Mouse (Mus musculus) midbrain, embryonic 15.5 days (tissue): ENCODE results near the gene Zfp691. TPM values are rescaled to one million over a fixed set of nuclear protein-coding genes. Genes with fewer than 3 reads are reported as not detected.

Source experiments
- ATAC-seq: fragments of 200-750 bp; cut with Nextera tagmentation; replicated peaks from 2 replicates; pipeline ENCODE4 v1.8.0; 2017; ENCODE audit warnings: moderate TSS enrichment
- H3K27ac ChIP-seq: fragments of 300-500 bp; sonication (generic); 2 replicates; pipeline ENCODE4 v1.5.1; 2015; ENCODE audit warnings: mild to moderate bottlenecking, inconsistent platforms
- H3K27me3 ChIP-seq: fragments of 300-500 bp; sonication (generic); replicated peaks from 2 replicates; pipeline ENCODE4 v1.6.1; 2015; ENCODE audit warnings: inconsistent platforms
- H3K36me3 ChIP-seq: fragments of 300-500 bp; sonication (generic); replicated peaks from 2 replicates; pipeline ENCODE4 v1.6.1; 2015; ENCODE audit warnings: inconsistent platforms
- H3K4me1 ChIP-seq: fragments of 300-500 bp; sonication (generic); 2 replicates; pipeline ENCODE4 v1.6.1; 2015; ENCODE audit warnings: inconsistent platforms
- H3K4me2 ChIP-seq: fragments of 300-500 bp; sonication (generic); 2 replicates; pipeline ENCODE4 v1.6.1; 2015; ENCODE audit warnings: inconsistent platforms, mild to moderate bottlenecking, moderate library complexity
- H3K4me3 ChIP-seq: fragments of 300-500 bp; sonication (generic); 2 replicates; pipeline ENCODE4 v1.5.1; 2015; ENCODE audit warnings: mild to moderate bottlenecking, inconsistent platforms
- H3K9ac ChIP-seq: fragments of 300-500 bp; sonication (generic); 2 replicates; pipeline ENCODE4 v1.6.1; 2015; ENCODE audit warnings: mild to moderate bottlenecking, inconsistent platforms
- H3K9me3 ChIP-seq: fragments of 300-500 bp; sonication (generic); 2 replicates; pipeline ENCODE4 v1.6.1; 2016; ENCODE audit warnings: inconsistent platforms
- WGBS: fragments of 180-500 bp; shearing (Covaris S2); methylation state at CpG from one replicate; pipeline ENCODE4 v1.1.7; 2015; ENCODE audit warnings: mixed read lengths; 5-methylcytosine and 5-hydroxymethylcytosine counted together
- polyA plus RNA-seq: library from polyadenylated mRNA; unstranded; fragments of >200 nt; fragmentation: Nextera tagmentation; extraction: Ambion mirVana; gene quantifications from 2 replicates; pipeline ENCODE4 v1.2.1, GENCODE M21; 2015

The Zfp691 gene
- polyA plus RNA-seq, 1 experiment from 2014 or later, result 7.7 TPM

GRCm38 (mm10) chr4:119189392-119189791 is 15.4 kb upstream of the Zfp691 start:
- Histone ChIP-seq H3K27me3 (no peaks in the 10 kb centered on the region; the same call in 1 of the 2 replicates), H3K4me2 (no peak overlapping the region), H3K27ac (no peak overlapping the region), H3K4me1 (no peaks in the 10 kb centered on the region), H3K9me3 (no peaks in the 10 kb centered on the region), H3K36me3 (no peaks in the 10 kb centered on the region), H3K9ac (no peak overlapping the region), H3K4me3 (no peak overlapping the region)
- ATAC-seq, result no peak
- 33% methylated on average over 6 of the region's 6 CpGs for WGBS

- ATAC-seq, result no peak
- Histone ChIP-seq H3K27ac (no peak overlapping the region), H3K9ac (no peak overlapping the region), H3K27me3 (no peaks in the 10 kb centered on the region; the same call in 1 of the 2 replicates), H3K4me1 (no peaks in the 10 kb centered on the region), H3K4me3 (no peak overlapping the region), H3K9me3 (no peaks in the 10 kb centered on the region), H3K36me3 (no peaks in the 10 kb centered on the region), H3K4me2 (no peak overlapping the region)
- WGBS, result 58% methylated on average over 11 of the region's 11 CpGs
These were observed 14.2 kb upstream of the Zfp691 start for GRCm38 (mm10) chr4:119188060-119188785.

- H3K4me2 ChIP-seq, result no peak overlapping the region
- H3K36me3 ChIP-seq, result no peaks in the 10 kb centered on the region
- no peak for ATAC-seq
- no peak overlapping the region for H3K9ac ChIP-seq
- no peaks in the 10 kb centered on the region; the same call in 1 of the 2 replicates for H3K27me3 ChIP-seq
- H3K4me3 ChIP-seq, result no peak overlapping the region
- H3K4me1 ChIP-seq, result no peaks in the 10 kb centered on the region
- H3K9me3 ChIP-seq, result no peaks in the 10 kb centered on the region
- H3K27ac ChIP-seq, result no peak overlapping the region
- 86% methylated on average over 4 of the region's 4 CpGs for WGBS
These were observed 11.8 kb upstream of the Zfp691 start for GRCm38 (mm10) chr4:119185771-119186170.

- 48% methylated on average over 1 of the region's 1 CpGs for whole genome bisulfite sequencing
- no peaks in the 10 kb centered on the region for H3K4me1 ChIP-seq
- no peaks in the 10 kb centered on the region for H3K9me3 ChIP-seq
- no peaks in the 10 kb centered on the region for H3K36me3 ChIP-seq
- ATAC-seq, result no peak
- no peak overlapping the region for H3K27ac ChIP-seq
- H3K4me3 ChIP-seq, result no peak overlapping the region
- H3K27me3 ChIP-seq, result no peaks in the 10 kb centered on the region; the same call in 1 of the 2 replicates
- H3K9ac ChIP-seq, result no peak overlapping the region
- no peak overlapping the region for H3K4me2 ChIP-seq
These were observed 9.5 kb upstream of the Zfp691 start for GRCm38 (mm10) chr4:119183525-119183924.

- H3K4me3 ChIP-seq, result no peak overlapping the region
- no peak overlapping the region for H3K4me2 ChIP-seq
- 91% methylated on average over 9 of the region's 9 CpGs for WGBS
- H3K9ac ChIP-seq, result no peak overlapping the region
- no peaks in the 10 kb centered on the region for H3K27me3 ChIP-seq
- no peaks in the 10 kb centered on the region for H3K4me1 ChIP-seq
- no peaks in the 10 kb centered on the region for H3K9me3 ChIP-seq
- H3K36me3 ChIP-seq, result no peaks in the 10 kb centered on the region
- no peak for ATAC-seq
- no peak overlapping the region for H3K27ac ChIP-seq
These were observed 7.5 kb upstream of the Zfp691 start for GRCm38 (mm10) chr4:119181456-119181855.

DNA sequence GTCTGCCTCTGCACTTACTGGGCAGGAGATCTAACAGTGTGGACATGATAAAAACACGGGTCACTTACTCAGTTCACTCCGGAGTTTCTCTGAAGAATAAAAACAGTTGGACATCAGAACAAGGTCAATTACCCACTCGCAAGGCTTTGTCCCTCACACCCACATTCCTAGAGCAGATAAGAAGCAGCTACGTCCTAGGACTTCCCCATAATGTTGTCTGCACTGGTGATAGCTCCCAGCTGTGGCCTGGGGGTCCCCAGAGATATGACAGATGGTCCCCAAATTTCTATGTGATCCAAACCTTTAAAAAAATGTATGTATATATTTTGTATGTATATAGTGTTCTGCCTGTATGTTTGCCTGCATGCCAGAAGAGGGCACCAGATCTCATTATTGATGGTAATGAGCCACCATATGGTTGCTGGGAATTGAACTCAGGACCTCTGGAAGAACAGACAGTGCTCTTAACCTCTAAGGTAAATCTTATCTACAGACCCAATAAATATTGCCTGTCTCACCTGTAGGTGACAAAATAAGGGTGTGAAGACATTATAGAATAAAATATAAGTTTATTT is 6.2 kb upstream of the Zfp691 start:
- no peaks in the 10 kb centered on the region for H3K4me1 ChIP-seq
- no peak overlapping the region for H3K27ac ChIP-seq
- H3K9ac ChIP-seq, result no peak overlapping the region
- H3K4me2 ChIP-seq, result no peak overlapping the region
- H3K27me3 ChIP-seq, result no peaks in the 10 kb centered on the region
- H3K9me3 ChIP-seq, result no peaks in the 10 kb centered on the region
- H3K36me3 ChIP-seq, result no peaks in the 10 kb centered on the region
- whole genome bisulfite sequencing, result 63% methylated on average over 4 of the region's 4 CpGs
- no peak overlapping the region for H3K4me3 ChIP-seq
- no peak for ATAC-seq

GRCm38 (mm10) chr4:119178331-119178730 is 4.3 kb upstream of the Zfp691 start:
- H3K4me3 ChIP-seq, result no peak overlapping the region
- H3K27me3 ChIP-seq, result no peaks in the 10 kb centered on the region
- H3K4me2 ChIP-seq, result no peak overlapping the region
- ATAC-seq, result no peak
- H3K27ac ChIP-seq, result no peak overlapping the region
- WGBS, result 86% methylated on average over 18 of the region's 18 CpGs
- H3K36me3 ChIP-seq, result no peaks in the 10 kb centered on the region
- no peak overlapping the region for H3K9ac ChIP-seq
- H3K4me1 ChIP-seq, result peaks cover 4% of the 10 kb centered on the region
- no peaks in the 10 kb centered on the region for H3K9me3 ChIP-seq

DNA sequence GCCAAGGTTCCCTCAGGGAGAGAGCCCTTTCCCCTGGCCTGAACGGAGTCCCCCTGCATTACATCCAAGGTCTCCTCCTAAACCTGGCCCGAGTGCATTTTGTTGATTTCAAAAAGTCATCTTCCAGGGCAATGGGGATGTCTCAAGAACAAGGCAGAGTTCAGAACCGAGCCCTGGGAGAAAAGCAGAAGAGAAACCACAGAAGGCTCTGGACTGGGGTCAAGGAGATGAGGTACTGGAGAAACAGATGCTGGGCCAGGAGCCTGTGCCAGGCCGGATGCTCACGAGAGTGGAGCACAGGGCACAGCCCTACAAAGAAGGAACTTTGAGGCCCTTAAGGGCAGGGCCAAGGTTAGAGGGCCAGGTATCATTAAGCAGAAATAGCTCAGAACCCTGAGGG is 3.7 kb upstream of the Zfp691 start:
- Histone ChIP-seq H3K4me2 (no peak overlapping the region), H3K27me3 (no peaks in the 10 kb centered on the region), H3K9ac (no peak overlapping the region), H3K36me3 (no peaks in the 10 kb centered on the region), H3K4me3 (no peak overlapping the region), H3K9me3 (no peaks in the 10 kb centered on the region), H3K4me1 (peaks cover 10% of the 10 kb centered on the region), H3K27ac (no peak overlapping the region)
- ATAC-seq, result no peak
- WGBS, result 78% methylated on average over 5 of the region's 5 CpGs

GRCm38 (mm10) chr4:119172919-119173650 is 910 bp downstream of the Zfp691 start:
- WGBS, result 37% methylated on average over 18 of the region's 18 CpGs
- Histone ChIP-seq H3K4me3 (peak overlapping the region; percentile 93), H3K4me1 (peaks cover 20% of the 10 kb centered on the region), H3K27me3 (no peaks in the 10 kb centered on the region), H3K36me3 (no peaks in the 10 kb centered on the region), H3K27ac (peak overlapping the region; percentile 77), H3K4me2 (peak overlapping the region; percentile 79), H3K9me3 (no peaks in the 10 kb centered on the region), H3K9ac (peak overlapping the region; percentile 71)
- ATAC-seq, result no peak

DNA sequence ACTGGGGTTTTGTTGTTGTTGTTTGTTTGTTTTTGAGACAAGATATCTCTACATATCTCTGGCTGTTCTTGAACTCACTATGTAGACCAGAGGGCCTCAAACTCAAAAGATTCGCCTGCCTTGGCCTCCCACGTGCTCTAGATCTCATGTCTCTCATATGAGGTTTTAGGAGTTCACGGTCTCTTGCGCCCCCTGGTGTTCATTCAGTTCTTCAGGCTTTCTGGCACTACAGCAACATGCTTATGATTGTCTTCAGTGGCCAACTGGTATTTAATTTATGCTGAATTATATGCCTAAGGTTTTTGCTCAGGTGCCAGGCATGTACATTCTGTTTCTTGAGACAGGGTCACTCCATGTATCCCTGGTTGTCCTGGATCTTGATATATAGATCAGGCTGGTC is 6.3 kb downstream of the Zfp691 start:
- H3K4me3 ChIP-seq, result no peak overlapping the region
- no peaks in the 10 kb centered on the region for H3K27me3 ChIP-seq
- WGBS, result 4% methylated on average over 4 of the region's 4 CpGs
- no peak overlapping the region for H3K27ac ChIP-seq
- peak; percentile 61 for ATAC-seq
- no peak overlapping the region for H3K9ac ChIP-seq
- no peak overlapping the region for H3K4me2 ChIP-seq
- H3K4me1 ChIP-seq, result peaks cover 10% of the 10 kb centered on the region
- H3K36me3 ChIP-seq, result no peaks in the 10 kb centered on the region
- H3K9me3 ChIP-seq, result no peaks in the 10 kb centered on the region

DNA sequence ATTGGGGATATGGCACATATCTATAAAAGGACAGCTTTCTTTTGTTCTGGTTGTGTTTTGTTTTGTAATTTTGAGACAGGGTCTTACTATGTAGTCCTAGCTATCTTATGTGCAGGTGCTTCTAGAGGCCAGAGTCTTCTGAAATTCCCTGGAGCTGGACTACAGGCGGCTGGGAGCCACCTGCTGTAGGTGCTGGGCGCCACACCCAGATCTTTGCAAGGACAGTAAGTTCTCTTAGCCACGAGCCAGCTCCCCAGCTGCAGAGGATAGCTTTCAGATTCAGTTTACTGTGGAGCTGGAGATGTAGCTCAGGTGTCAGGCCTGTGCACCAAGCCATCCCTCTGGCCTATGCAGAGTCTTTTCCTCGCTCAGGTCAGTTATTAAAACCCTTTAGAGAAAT is 6.9 kb downstream of the Zfp691 start:
- Histone ChIP-seq H3K4me2 (no peak overlapping the region), H3K36me3 (no peaks in the 10 kb centered on the region), H3K27ac (no peak overlapping the region), H3K4me1 (0 out of 2 replicates have a peak, but pooled peaks cover 4% of the 10 kb centered on the region), H3K9ac (no peak overlapping the region), H3K27me3 (no peaks in the 10 kb centered on the region), H3K9me3 (no peaks in the 10 kb centered on the region), H3K4me3 (no peak overlapping the region)
- 85% methylated on average over 4 of the region's 4 CpGs for whole genome bisulfite sequencing
- ATAC-seq, result no peak

DNA sequence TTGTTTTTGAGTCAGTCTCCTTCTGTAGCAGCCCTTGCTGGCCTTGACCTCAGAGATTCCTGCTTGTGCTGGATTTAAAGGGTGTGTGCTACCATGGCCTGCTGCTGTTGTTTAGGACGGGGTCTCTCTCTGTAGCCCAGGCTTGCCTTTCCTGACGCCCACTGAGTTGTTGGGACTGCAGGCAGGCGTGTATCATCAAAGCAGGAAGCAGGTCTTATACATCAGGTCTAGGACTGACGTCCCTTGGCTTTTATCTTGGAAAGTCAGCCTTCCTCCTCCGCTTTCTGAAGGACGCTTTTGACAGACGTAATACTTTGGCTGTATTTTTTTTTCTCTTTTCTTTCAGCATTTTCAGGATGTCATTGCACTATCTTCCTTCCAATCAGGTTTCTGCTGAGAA is 8.1 kb downstream of the Zfp691 start:
- no peak overlapping the region for H3K4me2 ChIP-seq
- H3K36me3 ChIP-seq, result no peaks in the 10 kb centered on the region
- WGBS, result 78% methylated on average over 7 of the region's 7 CpGs
- no peak for ATAC-seq
- no peaks in the 10 kb centered on the region for H3K4me1 ChIP-seq
- H3K9ac ChIP-seq, result no peak overlapping the region
- H3K27ac ChIP-seq, result no peak overlapping the region
- H3K4me3 ChIP-seq, result no peak overlapping the region
- no peaks in the 10 kb centered on the region for H3K9me3 ChIP-seq
- H3K27me3 ChIP-seq, result no peaks in the 10 kb centered on the region
